Mouse (Mus musculus) spleen, postnatal 10 days (tissue): ENCODE measurements around the gene Arhgap45.
A peak's percentile ranks its signal among the peaks of the same experiment; 100 is the strongest.
"Not testable (repeated sequence)": the region's sequence is repeated elsewhere in the genome, so short reads cannot be mapped to it uniquely, and the experiment has no call there.

Experiments used
- DNase-seq, 2 experiments: peaks; one replicate each; pipeline ENCODE4 v3.0.0; 2021 to 2022; ENCODE audit warnings: low spot score in 2 of 2

The Arhgap45 gene

DNA sequence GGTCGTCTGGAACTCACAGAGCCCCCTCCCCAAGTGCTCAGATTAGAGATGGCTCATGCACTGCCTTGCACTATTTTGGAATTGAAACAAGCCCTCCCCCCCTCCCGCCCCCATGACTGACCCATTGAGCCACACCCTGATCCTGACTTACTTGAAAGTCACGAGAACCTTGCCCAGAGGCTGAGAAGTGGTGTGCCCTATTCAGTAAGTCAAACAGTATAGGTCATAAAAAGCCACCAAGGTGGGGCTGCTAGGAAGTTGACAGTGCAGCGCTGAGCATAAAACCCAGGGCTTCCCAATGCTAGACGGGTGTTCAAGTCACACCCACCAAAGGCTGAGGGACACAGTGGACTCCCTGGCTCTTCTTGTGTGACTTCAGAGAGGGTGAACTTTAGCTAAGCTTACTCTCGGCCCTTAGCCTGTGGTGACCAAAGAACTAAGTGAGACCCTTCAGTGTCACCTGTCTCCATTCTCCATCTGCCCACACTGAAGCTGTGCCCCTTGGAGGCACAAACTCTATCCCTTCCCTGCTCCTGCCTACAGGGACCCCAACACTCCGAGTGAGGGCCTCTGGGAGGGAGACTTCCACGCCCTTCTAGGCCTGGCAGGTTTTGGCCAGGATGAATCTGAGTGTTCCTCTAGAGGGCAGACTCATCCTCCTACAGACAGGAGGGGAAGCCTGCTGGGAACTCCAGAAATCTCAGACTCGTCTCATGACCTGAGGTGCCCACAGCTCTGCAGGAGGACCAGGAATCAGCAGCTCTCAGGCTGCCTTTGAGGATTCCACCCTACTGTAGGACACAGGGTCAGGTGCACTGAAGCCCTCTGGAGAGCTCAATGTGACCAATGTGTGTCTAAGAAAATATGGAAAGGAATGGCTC is 17.3 kb downstream of the Arhgap45 start:
- DNase-seq, result peak in 1 of 2 experiments; percentile 35

DNA sequence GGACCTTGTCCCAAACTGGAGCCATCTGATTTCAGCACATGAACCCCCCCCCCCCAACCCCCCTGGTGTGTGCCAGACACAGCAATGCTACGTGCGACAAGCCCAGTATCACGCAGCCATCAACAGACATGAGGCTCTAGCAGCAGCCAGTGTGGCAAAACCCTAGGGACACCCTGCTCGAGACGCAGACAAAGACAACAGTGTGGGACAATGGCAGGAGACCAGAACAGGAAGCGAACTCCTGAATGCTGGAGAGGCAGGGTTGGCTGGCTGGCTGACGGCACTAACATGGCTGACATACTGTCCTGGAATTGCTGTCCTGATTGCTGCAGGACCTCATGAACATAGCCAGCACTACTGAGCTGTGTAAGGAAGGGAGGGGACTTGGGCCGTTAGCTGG is 18.7 kb downstream of the Arhgap45 start:
- DNase-seq, result no peak

DNA sequence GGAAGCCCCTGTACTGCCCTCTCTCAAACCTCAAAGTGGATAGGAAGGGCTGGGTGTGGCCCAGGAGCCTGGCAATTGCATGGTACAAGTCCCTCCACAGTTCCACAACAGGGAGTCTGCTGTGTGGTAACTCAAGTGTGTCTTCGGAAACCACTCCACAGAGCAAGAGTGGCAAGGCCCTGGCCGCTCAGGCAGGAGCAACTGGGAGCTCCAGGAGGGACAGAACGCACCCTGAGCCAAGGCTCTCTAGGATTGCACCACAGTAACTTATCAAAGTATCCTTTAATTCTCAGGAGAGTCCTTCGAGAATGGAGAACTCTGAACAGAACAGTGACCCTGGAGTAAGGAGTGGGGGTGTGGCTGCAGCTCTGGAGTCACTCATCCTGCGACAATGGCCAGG is 19.2 kb downstream of the Arhgap45 start:
- DNase-seq, result no peak

- no peak for DNase-seq
These were observed 20.4 kb downstream of the Arhgap45 start for GRCm38 (mm10) chr10:80036832-80037231.

- peak; percentile 96 for DNase-seq
These were observed 23.1 kb downstream of the Arhgap45 start, which contains the start of gene Polr2e for GRCm38 (mm10) chr10:80039559-80039979. Gene Polr2e, minus strand, starts transcription at chr10:80039795.

DNA sequence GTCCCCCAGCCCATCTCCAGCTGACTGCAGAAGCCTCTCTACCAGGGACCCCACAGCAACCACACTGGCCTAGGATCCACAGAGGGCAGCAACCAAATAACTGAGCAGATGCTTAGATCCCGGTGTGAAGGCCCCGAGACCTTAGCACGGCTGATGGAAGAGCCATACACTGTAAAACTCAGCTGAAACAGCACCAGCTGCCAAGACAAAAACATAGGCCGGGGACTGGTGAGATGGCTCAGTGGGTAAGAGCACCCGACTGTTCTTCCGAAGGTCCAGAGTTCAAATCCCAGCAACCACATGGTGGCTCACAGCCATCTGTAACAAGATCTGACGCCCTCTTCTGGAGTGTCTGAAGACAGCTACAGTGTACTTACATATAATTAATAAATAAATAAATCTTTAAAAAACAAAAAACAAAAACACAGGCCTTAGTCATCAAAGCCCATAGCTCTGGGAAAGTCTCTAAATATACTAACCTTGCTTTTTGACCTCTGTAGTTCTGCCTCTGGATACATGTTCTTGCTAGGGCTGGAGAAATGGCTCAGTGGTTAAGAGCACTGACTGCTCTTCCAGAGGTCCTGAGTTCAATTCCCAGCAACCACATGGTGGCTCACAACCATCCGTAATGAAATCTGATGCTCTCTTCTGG is 25.1 kb downstream of the Arhgap45 start:
- DNase-seq, result not testable (repeated sequence)

DNA sequence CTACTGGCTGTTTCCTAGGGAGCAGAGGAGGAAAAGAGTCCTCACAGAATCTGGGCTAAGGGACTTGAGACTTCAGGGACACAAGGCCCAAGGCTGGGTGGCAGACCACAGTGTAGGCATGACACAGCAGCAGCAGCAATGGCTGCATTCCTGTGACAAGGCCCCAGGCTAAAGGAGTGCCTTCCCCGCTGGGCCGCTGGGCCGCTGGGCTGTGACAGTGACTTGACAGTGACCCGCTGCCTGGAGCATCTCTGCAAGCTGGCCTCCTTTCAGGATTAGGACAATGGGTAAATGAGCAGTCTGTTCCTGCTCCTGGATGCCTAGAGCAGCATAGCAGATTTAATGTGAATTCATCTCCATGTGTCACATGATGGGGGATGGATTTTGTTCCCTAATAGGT is 27.6 kb downstream of the Arhgap45 start:
- DNase-seq, result no peak

- not testable (repeated sequence) for DNase-seq
These were observed 28.9 kb downstream of the Arhgap45 start for GRCm38 (mm10) chr10:80045364-80045763.

GRCm38 (mm10) chr10:80045766-80046165 is 29.3 kb downstream of the Arhgap45 start:
- no peak for DNase-seq

DNA sequence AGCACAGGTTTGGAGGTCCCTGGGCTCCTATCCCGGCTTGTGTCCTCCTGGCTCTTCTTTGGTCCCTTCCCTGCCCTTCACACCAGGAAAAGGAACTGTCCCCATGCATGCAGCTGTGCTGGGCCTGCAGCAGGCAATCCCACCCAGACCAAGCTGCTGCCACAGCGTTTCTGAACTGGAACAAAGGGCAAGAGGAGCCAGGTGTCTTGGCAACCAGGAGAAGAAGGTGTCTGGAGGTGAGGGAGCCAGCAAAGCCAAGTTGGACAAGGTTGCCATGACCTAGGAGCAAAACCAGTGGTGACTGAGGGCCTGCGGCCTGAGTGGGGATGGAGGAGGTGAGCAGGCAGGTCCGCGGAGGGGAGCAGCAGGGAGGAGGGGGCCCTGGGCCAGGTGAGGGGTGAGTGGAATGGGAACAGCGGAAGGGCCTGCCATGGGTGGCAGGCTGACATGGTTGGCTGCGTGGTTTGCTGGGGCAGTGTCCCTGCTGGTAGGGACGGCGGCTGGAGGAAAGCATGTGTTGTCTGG is 30.6 kb downstream of the Arhgap45 start, which contains the start of gene Gpx4:
TSS of gene Gpx4 (plus strand) at position 126 of the 525 bp plus-strand sequence.
- no peak for DNase-seq

DNA sequence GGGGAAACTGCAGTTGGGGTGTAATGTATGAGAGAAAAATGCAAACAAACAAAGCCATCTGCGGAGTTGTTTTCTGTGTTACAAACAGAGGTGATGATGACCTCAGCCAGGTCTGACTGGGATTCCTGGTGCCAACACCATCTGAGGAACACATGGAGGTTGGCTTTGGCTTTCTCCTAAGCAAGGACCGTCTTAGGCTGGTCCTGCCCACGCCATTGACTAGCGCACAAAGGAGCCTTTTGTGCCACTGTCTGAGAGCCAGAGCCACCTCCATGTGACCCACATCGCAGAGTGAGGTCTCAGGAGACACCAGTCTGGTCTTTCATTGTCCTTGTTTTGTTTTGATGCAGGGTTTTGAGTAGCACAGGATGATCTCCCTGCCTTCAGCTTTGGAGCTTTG is 31.9 kb downstream of the Arhgap45 start:
- DNase-seq, result no peak

- DNase-seq, result no peak
These were observed 32.4 kb downstream of the Arhgap45 start for GRCm38 (mm10) chr10:80048834-80049233.

- DNase-seq, result no peak
These were observed 33.8 kb downstream of the Arhgap45 start for GRCm38 (mm10) chr10:80050244-80050643.

GRCm38 (mm10) chr10:80050885-80051617 is 34.6 kb downstream of the Arhgap45 start:
- DNase-seq, result no peak

DNA sequence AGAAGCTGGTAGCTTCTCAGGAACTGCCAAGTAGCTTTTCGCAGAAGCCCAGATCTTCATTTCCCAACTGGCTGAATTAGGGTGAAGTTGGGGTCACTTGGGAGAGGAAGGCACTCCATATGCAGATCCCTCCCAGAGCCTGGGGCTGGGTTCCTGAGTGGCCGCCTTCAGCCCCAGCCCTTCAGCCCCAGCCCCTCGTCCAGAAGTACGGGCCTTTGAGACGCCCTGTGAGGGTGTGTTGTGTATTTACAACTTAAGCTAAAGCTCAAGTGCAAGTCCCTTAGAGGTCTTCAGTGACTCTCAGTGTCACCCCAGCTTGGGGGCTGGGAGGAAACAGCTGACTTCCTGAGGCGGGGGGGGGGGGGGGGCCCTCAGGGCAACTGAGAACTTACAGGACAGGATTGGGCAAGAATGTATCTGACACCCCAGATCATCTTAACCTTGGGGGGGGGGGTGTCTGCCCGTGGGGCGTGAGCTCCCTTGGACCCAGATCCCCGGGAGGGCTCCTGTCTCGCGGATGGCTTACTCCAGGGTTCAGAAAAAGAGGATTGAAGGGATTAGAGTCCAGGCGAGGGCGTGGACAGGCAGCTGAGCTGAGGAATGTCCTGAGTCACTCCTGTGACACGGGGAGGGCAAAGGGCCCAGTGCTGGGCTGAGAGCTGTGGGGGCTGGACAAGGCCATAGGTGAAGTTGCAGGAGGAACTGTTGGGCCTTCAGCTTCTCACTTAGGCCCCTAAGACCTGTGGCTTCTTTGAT is 35.3 kb downstream of the Arhgap45 start:
- DNase-seq, result no peak

DNA sequence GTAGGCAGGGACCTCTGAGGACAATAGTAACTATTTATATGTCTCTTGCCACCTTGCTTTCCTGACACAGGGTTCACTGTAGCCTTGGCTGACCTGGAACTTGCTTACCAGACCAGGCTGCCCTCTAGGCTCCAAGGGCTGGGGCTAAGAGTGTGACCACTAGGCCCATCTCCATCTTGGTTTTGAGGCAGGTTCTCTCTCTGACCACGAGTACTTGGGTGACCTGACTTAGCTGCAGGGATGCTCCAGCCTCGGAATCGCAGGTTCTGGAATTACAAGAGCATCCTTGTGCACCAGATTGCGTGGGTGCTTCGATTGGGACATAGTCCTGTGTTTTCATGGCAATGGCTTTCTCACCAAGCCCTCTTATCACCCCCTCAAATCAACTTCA is 35.9 kb downstream of the Arhgap45 start:
- no peak for DNase-seq

- DNase-seq, result peak; percentile 98 to 100
These were observed 36.9 kb downstream of the Arhgap45 start for GRCm38 (mm10) chr10:80053259-80053780.

DNA sequence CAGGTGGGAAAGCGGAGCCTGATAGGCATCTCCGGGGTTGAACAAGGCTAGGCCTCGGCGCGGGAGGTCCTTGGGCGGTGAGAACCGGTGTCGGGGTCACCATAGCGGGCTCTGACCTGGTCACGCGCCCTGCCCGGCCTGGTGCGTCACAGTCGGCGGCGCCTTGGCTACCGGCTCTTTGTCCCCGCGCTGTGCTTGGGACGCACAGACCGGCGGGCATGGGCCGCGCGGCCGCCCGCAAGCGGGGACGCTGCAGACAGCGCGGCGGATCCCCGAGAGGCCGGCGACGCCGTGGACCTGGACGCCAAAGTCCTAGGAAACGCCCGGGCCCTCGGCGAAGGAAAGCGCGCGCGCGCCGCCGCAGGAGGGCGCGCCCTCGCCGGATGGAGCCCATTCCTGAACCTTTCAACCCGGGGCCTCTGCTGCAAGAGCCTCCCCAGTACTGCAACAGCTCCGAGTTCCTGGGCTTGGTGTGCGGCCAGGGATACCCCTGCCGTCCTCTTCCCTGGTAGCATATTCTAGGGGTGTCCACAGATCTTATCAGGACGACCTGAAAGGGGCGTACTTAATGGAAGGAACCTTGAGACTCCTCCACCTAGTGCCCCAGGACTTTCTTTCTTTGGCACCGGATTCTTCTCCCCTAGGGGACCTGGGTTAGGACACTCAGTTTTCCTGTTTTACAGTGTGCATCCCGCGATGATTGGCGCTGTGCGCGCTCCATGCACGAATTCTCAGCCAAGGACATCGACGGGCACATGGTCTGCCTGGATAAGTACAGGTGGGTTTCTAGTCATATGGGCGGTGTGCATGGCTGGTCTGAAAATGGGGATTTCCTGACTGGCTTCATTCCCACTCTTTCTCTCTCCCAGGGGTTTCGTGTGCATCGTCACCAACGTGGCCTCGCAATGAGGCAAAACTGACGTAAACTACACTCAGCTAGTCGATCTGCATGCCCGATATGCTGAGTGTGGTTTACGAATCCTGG is 37.7 kb downstream of the Arhgap45 start:
- DNase-seq, result peak; percentile 75 to 80

DNA sequence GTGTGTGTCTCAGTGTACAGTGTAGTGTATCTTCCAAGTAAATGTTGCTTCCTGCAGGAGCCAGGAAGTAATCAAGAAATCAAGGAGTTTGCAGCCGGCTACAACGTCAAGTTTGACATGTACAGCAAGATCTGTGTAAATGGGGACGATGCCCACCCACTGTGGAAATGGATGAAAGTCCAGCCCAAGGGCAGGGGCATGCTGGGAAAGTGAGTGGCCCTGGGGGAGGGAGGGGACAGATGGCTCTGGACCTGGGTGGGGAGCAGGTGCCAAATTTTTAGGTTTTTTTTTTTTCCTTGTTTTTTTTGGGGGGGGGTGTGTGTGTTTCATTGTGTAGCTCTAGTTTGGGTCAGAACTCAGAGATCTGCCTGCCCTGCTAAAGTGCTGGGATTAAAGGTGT is 38.5 kb downstream of the Arhgap45 start:
- DNase-seq, result not testable (repeated sequence)

DNA sequence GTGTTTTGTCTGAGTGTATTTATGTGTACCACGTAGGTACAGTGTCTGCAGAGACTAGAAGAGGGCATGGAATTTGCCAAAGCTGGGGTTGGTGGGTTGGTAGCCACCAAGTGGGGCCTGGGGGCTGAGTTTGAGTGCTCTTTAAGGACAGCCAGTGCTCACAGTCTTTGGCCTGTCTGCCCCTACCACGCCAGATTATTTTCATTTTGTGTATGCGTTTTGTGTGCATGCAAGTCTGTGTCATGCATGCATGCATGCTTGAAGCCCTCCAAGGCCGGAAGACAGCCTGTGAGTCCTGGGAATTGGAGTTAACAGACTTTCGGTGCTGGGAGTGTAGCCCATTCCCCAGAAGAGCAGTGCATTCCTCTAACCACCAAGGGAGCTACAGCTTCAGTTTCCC is 38.9 kb downstream of the Arhgap45 start:
- DNase-seq, result no peak
